Mouse (Mus musculus): ENCODE measurements at regions not wholly inside any gene's neighbourhood (a gene's known extent, or its start where the extent isn't known, plus 50 kb on each side); places are given as distances from the start of the nearest gene placed in this dataset.
A peak's percentile ranks its signal among the peaks of the same experiment; 100 is the strongest.

- H3K4me3 ChIP-seq: no peak overlapping the region
- H3K4me1 ChIP-seq (replicated peaks): peaks cover 10% of the 10 kb centered on the region
- no peak overlapping the region for H3K27ac ChIP-seq
- no peaks in the 10 kb centered on the region for H3K27me3 ChIP-seq (ENCODE audit: insufficient read depth, poor library complexity, severe bottlenecking)
- 88% methylated on average over 3 of the region's 3 CpGs for WGBS
- no peaks in the 10 kb centered on the region for H3K9me3 ChIP-seq
- no peak for DNase-seq (ENCODE audit: low spot score)
- no peaks in the 10 kb centered on the region for H3K36me3 ChIP-seq
Measured at GRCm38 (mm10) chr13:52334962-52335361, 196.1 kb downstream of the Diras2 start.

GRCm38 (mm10) chr13:52337936-52338335, 193.1 kb downstream of the Diras2 start:
- DNase-seq (ENCODE audit: low spot score): no peak
- Histone ChIP-seq H3K4me3 (no peak overlapping the region), H3K9me3 (no peaks in the 10 kb centered on the region), H3K4me1 (replicated peaks) (peaks cover 10% of the 10 kb centered on the region), H3K36me3 (no peaks in the 10 kb centered on the region), H3K27me3 (ENCODE audit: insufficient read depth, poor library complexity, severe bottlenecking) (no peaks in the 10 kb centered on the region; the same call in 1 of the 2 replicates), H3K27ac (no peak overlapping the region)
- WGBS: 84% methylated on average over 7 of the region's 7 CpGs

GRCm38 (mm10) chr13:52339156-52339555, 191.9 kb downstream of the Diras2 start:
- peak; percentile 42 for DNase-seq (ENCODE audit: low spot score)
- Histone ChIP-seq H3K36me3 (no peaks in the 10 kb centered on the region), H3K27ac (no peak overlapping the region), H3K4me3 (no peak overlapping the region), H3K9me3 (no peaks in the 10 kb centered on the region), H3K4me1 (replicated peaks) (peaks cover 10% of the 10 kb centered on the region), H3K27me3 (ENCODE audit: insufficient read depth, poor library complexity, severe bottlenecking) (no peaks in the 10 kb centered on the region; the same call in 1 of the 2 replicates)
- WGBS: 36% methylated on average over 10 of the region's 10 CpGs

- no peaks in the 10 kb centered on the region; the same call in 1 of the 2 replicates for H3K27me3 ChIP-seq (ENCODE audit: insufficient read depth, poor library complexity, severe bottlenecking)
- H3K27ac ChIP-seq: no peak overlapping the region
- no peaks in the 10 kb centered on the region for H3K9me3 ChIP-seq
- no peaks in the 10 kb centered on the region for H3K36me3 ChIP-seq
- 87% methylated on average over 8 of the region's 8 CpGs for WGBS
- H3K4me1 ChIP-seq (replicated peaks): peaks cover 10% of the 10 kb centered on the region
- DNase-seq (ENCODE audit: low spot score): no peak
- H3K4me3 ChIP-seq: no peak overlapping the region
Measured at GRCm38 (mm10) chr13:52341981-52342380, 189.1 kb downstream of the Diras2 start.

- no peaks in the 10 kb centered on the region for H3K9me3 ChIP-seq
Measured at GRCm38 (mm10) chr13:52344383-52344782, 186.7 kb downstream of the Diras2 start.

GRCm38 (mm10) chr13:52344853-52345252, 186.2 kb downstream of the Diras2 start:
- Histone ChIP-seq H3K4me3 (no peak overlapping the region), H3K27me3 (ENCODE audit: insufficient read depth, poor library complexity, severe bottlenecking) (no peaks in the 10 kb centered on the region; the same call in 1 of the 2 replicates), H3K4me1 (replicated peaks) (no peaks in the 10 kb centered on the region), H3K36me3 (no peaks in the 10 kb centered on the region), H3K27ac (no peak overlapping the region), H3K9me3 (no peaks in the 10 kb centered on the region)
- DNase-seq (ENCODE audit: low spot score): no peak
- WGBS: 95% methylated on average over 3 of the region's 3 CpGs

More at GRCm38 (mm10) chr13:52344383-52344782, 186.7 kb downstream of the Diras2 start:
- H3K36me3 ChIP-seq: no peaks in the 10 kb centered on the region
- no peaks in the 10 kb centered on the region; the same call in 1 of the 2 replicates for H3K27me3 ChIP-seq (ENCODE audit: insufficient read depth, poor library complexity, severe bottlenecking)
- no peak overlapping the region for H3K4me3 ChIP-seq
- DNase-seq (ENCODE audit: low spot score): no peak
- H3K4me1 ChIP-seq (replicated peaks): peaks cover 3% of the 10 kb centered on the region
- H3K27ac ChIP-seq: no peak overlapping the region
- 75% methylated on average over 2 of the region's 2 CpGs for WGBS

GRCm38 (mm10) chr13:52345375-52346026, 185.6 kb downstream of the Diras2 start:
- 76% methylated on average over 13 of the region's 13 CpGs for WGBS

GRCm38 (mm10) chr13:52346027-52346375, 185.1 kb downstream of the Diras2 start:
- Histone ChIP-seq H3K27me3 (ENCODE audit: insufficient read depth, poor library complexity, severe bottlenecking) (no peaks in the 10 kb centered on the region; the same call in 1 of the 2 replicates), H3K9me3 (no peaks in the 10 kb centered on the region), H3K4me1 (replicated peaks) (no peaks in the 10 kb centered on the region), H3K4me3 (no peak overlapping the region), H3K36me3 (no peaks in the 10 kb centered on the region), H3K27ac (no peak overlapping the region)
- WGBS: 83% methylated on average over 5 of the region's 5 CpGs
- no peak for DNase-seq (ENCODE audit: low spot score)

More at GRCm38 (mm10) chr13:52345375-52346026, 185.6 kb downstream of the Diras2 start:
- Histone ChIP-seq H3K4me3 (no peak overlapping the region), H3K27ac (no peak overlapping the region), H3K36me3 (no peaks in the 10 kb centered on the region), H3K9me3 (no peaks in the 10 kb centered on the region), H3K27me3 (ENCODE audit: insufficient read depth, poor library complexity, severe bottlenecking) (no peaks in the 10 kb centered on the region; the same call in 1 of the 2 replicates), H3K4me1 (replicated peaks) (no peaks in the 10 kb centered on the region)
- DNase-seq (ENCODE audit: low spot score): no peak

- Histone ChIP-seq H3K4me1 (replicated peaks) (no peaks in the 10 kb centered on the region), H3K9me3 (no peaks in the 10 kb centered on the region), H3K4me3 (no peak overlapping the region), H3K27ac (no peak overlapping the region), H3K27me3 (ENCODE audit: insufficient read depth, poor library complexity, severe bottlenecking) (no peaks in the 10 kb centered on the region), H3K36me3 (no peaks in the 10 kb centered on the region)
- DNase-seq (ENCODE audit: low spot score): no peak
- WGBS: 68% methylated on average over 2 of the region's 2 CpGs
Measured at GRCm38 (mm10) chr13:52347631-52348030, 183.4 kb downstream of the Diras2 start.

GRCm38 (mm10) chr13:52349606-52350005, 181.5 kb downstream of the Diras2 start:
- WGBS: 90% methylated on average over 5 of the region's 5 CpGs

GRCm38 (mm10) chr13:52352576-52352975, 178.5 kb downstream of the Diras2 start:
- no peaks in the 10 kb centered on the region for H3K27me3 ChIP-seq (ENCODE audit: insufficient read depth, poor library complexity, severe bottlenecking)
- H3K9me3 ChIP-seq: peaks cover 6% of the 10 kb centered on the region; the same call in 1 of the 2 replicates
- peak; percentile 21 for DNase-seq (ENCODE audit: low spot score)
- no peak overlapping the region for H3K4me3 ChIP-seq
- WGBS: 83% methylated on average over 4 of the region's 4 CpGs
- peaks cover 5% of the 10 kb centered on the region; the same call in 1 of the 2 replicates for H3K4me1 ChIP-seq (replicated peaks)
- H3K36me3 ChIP-seq: no peaks in the 10 kb centered on the region
- H3K27ac ChIP-seq: no peak overlapping the region

More at GRCm38 (mm10) chr13:52349606-52350005, 181.5 kb downstream of the Diras2 start:
- H3K36me3 ChIP-seq: no peaks in the 10 kb centered on the region
- no peak overlapping the region for H3K4me3 ChIP-seq
- H3K27me3 ChIP-seq (ENCODE audit: insufficient read depth, poor library complexity, severe bottlenecking): no peaks in the 10 kb centered on the region
- peaks cover 5% of the 10 kb centered on the region; the same call in 1 of the 2 replicates for H3K4me1 ChIP-seq (replicated peaks)
- no peak overlapping the region for H3K27ac ChIP-seq
- no peak for DNase-seq (ENCODE audit: low spot score)
- no peaks in the 10 kb centered on the region for H3K9me3 ChIP-seq

GRCm38 (mm10) chr13:52353437-52353836, 177.6 kb downstream of the Diras2 start:
- 69% methylated on average over 3 of the region's 3 CpGs for WGBS

GRCm38 (mm10) chr13:52353966-52354365, 177.1 kb downstream of the Diras2 start:
- DNase-seq (ENCODE audit: low spot score): no peak
- 80% methylated on average over 2 of the region's 2 CpGs for WGBS
- peaks cover 5% of the 10 kb centered on the region; the same call in 1 of the 2 replicates for H3K4me1 ChIP-seq (replicated peaks)
- H3K9me3 ChIP-seq: peaks cover 8% of the 10 kb centered on the region; the same call in 1 of the 2 replicates
- no peak overlapping the region for H3K4me3 ChIP-seq
- no peaks in the 10 kb centered on the region for H3K36me3 ChIP-seq
- no peak overlapping the region for H3K27ac ChIP-seq
- no peaks in the 10 kb centered on the region for H3K27me3 ChIP-seq (ENCODE audit: insufficient read depth, poor library complexity, severe bottlenecking)

More at GRCm38 (mm10) chr13:52353437-52353836, 177.6 kb downstream of the Diras2 start:
- Histone ChIP-seq H3K27ac (peak overlapping the region; percentile 24; the same call in 1 of the 2 replicates), H3K4me3 (no peak overlapping the region), H3K9me3 (peaks cover 8% of the 10 kb centered on the region; the same call in 1 of the 2 replicates), H3K36me3 (no peaks in the 10 kb centered on the region), H3K4me1 (replicated peaks) (peaks cover 5% of the 10 kb centered on the region; the same call in 1 of the 2 replicates), H3K27me3 (ENCODE audit: insufficient read depth, poor library complexity, severe bottlenecking) (no peaks in the 10 kb centered on the region)
- no peak for DNase-seq (ENCODE audit: low spot score)

Measured in hindbrain, embryonic 10.5 days (tissue).